In the genomic region with DNA sequence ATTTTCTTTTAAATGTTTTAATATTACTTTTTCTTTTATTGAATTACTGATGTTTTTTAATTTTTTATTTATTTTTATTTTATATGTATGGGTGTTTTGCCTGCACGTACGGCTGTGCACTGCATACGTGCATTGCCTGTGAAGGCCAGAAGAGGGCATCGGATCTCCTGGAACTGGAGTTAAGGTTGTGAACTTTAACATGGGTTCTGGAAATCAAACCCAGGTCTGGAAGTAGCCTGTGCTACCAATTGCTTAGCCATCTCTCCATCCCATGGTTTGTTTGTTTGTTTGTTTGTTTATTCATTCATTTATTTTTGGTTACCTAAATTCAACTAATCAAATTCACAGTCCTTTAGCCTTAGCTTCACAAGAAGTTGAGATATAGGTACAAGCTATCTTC, we compare ENCODE assay signal across 8 mouse cellular contexts. TPM values are rescaled to one million over a fixed set of nuclear protein-coding genes. Genes with fewer than 3 reads are reported as not detected.
A peak's percentile ranks its signal among the peaks of the same experiment; 100 is the strongest.
DNase-seq lines count a peak whose midpoint lies in the region; ATAC-seq and TF ChIP-seq lines count a peak whose summit lies in the region.

No protein-coding gene starts in this region.

- peaks cover 13% of the 10 kb centered on the region for H3K36me3 ChIP-seq in heart, embryonic 10.5 days
- H3K36me3 ChIP-seq in kidney, postnatal 0 days (ENCODE audit: insufficient read depth, low read length): 0 out of 2 replicates have a peak, but pooled peaks cover 3% of the 10 kb centered on the region
- H3K36me3 ChIP-seq in midbrain, postnatal 0 days (ENCODE audit: insufficient read depth, low read length): no peaks in the 10 kb centered on the region

- no peaks in the 10 kb centered on the region for H3K27me3 ChIP-seq in heart, embryonic 10.5 days (ENCODE audit: insufficient read depth, poor library complexity, severe bottlenecking)
- H3K27me3 ChIP-seq in kidney, postnatal 0 days (ENCODE audit: insufficient read depth, low read length): no peaks in the 10 kb centered on the region
- H3K27me3 ChIP-seq in midbrain, postnatal 0 days (ENCODE audit: insufficient read depth, low read length): no peaks in the 10 kb centered on the region

- TF ChIP-seq POLR2A in bone marrow, adult 2 months (IDR thresholded peaks at IDR 0.05; ENCODE audit: borderline replicate concordance, control insufficient read depth, low read depth, low read length): no peak

- peak; percentile 48 for ATAC-seq in CD4-positive, CD25-positive, alpha-beta regulatory T cell, adult 4 months
- ATAC-seq in kidney, postnatal 0 days (replicated peaks; ENCODE audit: low FRiP score, low read depth): no peak
- ATAC-seq in midbrain, postnatal 0 days (ENCODE audit: low FRiP score): no peak

- no peaks in the 10 kb centered on the region for H3K9me3 ChIP-seq in heart, embryonic 10.5 days
- H3K9me3 ChIP-seq in kidney, postnatal 0 days (replicated peaks; ENCODE audit: low read length): no peaks in the 10 kb centered on the region
- no peaks in the 10 kb centered on the region for H3K9me3 ChIP-seq in midbrain, postnatal 0 days (ENCODE audit: low read length)

- peak; percentile 41 for TF ChIP-seq CTCF in bone marrow, adult 2 months (IDR thresholded peaks at IDR 0.05; ENCODE audit: control insufficient read depth, insufficient read depth, low read length)
- TF ChIP-seq CTCF in kidney, postnatal 0 days (IDR thresholded peaks at IDR 0.05; ENCODE audit: low read depth): peak; percentile 67
- TF ChIP-seq CTCF in midbrain, postnatal 0 days (IDR thresholded peaks at IDR 0.05): peak; percentile 56

- DNase-seq in heart, adult 8-10 months (ENCODE audit: low spot score): peak; percentile 57
- DNase-seq in heart, embryonic 10.5 days (ENCODE audit: low spot score): no peak
- no peak for DNase-seq in kidney, postnatal 0 days (ENCODE audit: low spot score)
- no peak for DNase-seq in midbrain, postnatal 0 days (ENCODE audit: low spot score)
- no peak for DNase-seq in layer of hippocampus, adult 8-10 months (ENCODE audit: low spot score in 2 of 2)
- no peak for DNase-seq in layer of hippocampus, adult 9-10 months (ENCODE audit: low spot score)

- 43% methylated on average over 4 of the region's 4 CpGs for WGBS in heart, embryonic 10.5 days
- WGBS in bone marrow, adult 2 months: 40% methylated on average over 4 of the region's 4 CpGs
- WGBS in kidney, postnatal 0 days: 61% methylated on average over 4 of the region's 4 CpGs
- 44% methylated on average over 4 of the region's 4 CpGs for WGBS in midbrain, postnatal 0 days

- H3K9ac ChIP-seq in kidney, postnatal 0 days (ENCODE audit: low read depth, low read length): no peak overlapping the region
- no peak overlapping the region for H3K9ac ChIP-seq in midbrain, postnatal 0 days (replicated peaks; ENCODE audit: low read length, poor library complexity, severe bottlenecking)

- no peak overlapping the region for H3K27ac ChIP-seq in heart, embryonic 10.5 days
- no peak overlapping the region for H3K27ac ChIP-seq in bone marrow, adult 2 months (ENCODE audit: control insufficient read depth, insufficient read depth, low read depth, low read length, poor library complexity)
- H3K27ac ChIP-seq in kidney, postnatal 0 days: no peak overlapping the region
- H3K27ac ChIP-seq in midbrain, postnatal 0 days (ENCODE audit: low read depth, low read length): no peak overlapping the region

- peaks cover 9% of the 10 kb centered on the region; the same call in 1 of the 2 replicates for H3K4me1 ChIP-seq in heart, embryonic 10.5 days
- H3K4me1 ChIP-seq in bone marrow, adult 2 months (ENCODE audit: control insufficient read depth, insufficient read depth, low read length): peaks cover 1% of the 10 kb centered on the region; the same call in 1 of the 2 replicates
- H3K4me1 ChIP-seq in kidney, postnatal 0 days (replicated peaks; ENCODE audit: insufficient read depth, low read length): no peaks in the 10 kb centered on the region
- H3K4me1 ChIP-seq in midbrain, postnatal 0 days (ENCODE audit: insufficient read depth, low read length): no peaks in the 10 kb centered on the region

- no peak overlapping the region for H3K4me3 ChIP-seq in heart, embryonic 10.5 days
- H3K4me3 ChIP-seq in bone marrow, adult 2 months (replicated peaks; ENCODE audit: control insufficient read depth, low read depth, low read length): no peak overlapping the region
- H3K4me3 ChIP-seq in kidney, postnatal 0 days (replicated peaks; ENCODE audit: low read depth, low read length): no peak overlapping the region
- no peak overlapping the region for H3K4me3 ChIP-seq in midbrain, postnatal 0 days (ENCODE audit: low read depth, low read length)

- no peak overlapping the region for H3K4me2 ChIP-seq in kidney, postnatal 0 days (ENCODE audit: low read length)
- no peak overlapping the region for H3K4me2 ChIP-seq in midbrain, postnatal 0 days (ENCODE audit: low read depth, low read length, poor library complexity, severe bottlenecking)

RNA-seq across cellular contexts. Expression of gene Acer2, which starts 10.7 kb away (rescaled TPM):
- total RNA-seq in heart, adult 8-10 months (2022): 10 to 100 TPM; 15.3 to 17.8 (median 17.6) TPM
- polyA plus RNA-seq in heart, embryonic 10.5 days (2016; fragmentation: Nextera tagmentation; extraction: Ambion mirVana): 25.0 and 32.8 TPM in 2 replicates
- 10 to 100 TPM in 1 of 2 experiments, 1 to 10 TPM in 1; 5.9 to 10.8 TPM for polyA plus RNA-seq in CD4-positive, CD25-positive, alpha-beta regulatory T cell, adult 4 months (2017; shearing (Covaris generic))
- 0.86 and 1.8 TPM in 2 replicates for polyA plus RNA-seq in bone marrow, adult 2 months (2011; ENCODE audit: insufficient read depth, insufficient read length, low replicate concordance, missing spikeins)
- 47.9 and 55.5 TPM in 2 replicates for polyA plus RNA-seq in kidney, postnatal 0 days (2015; fragmentation: Nextera tagmentation; extraction: Ambion mirVana)
- 10.2 and 12.1 TPM in 2 replicates for total RNA-seq in midbrain, postnatal 0 days (2014; rRNA removed)
- polyA plus RNA-seq in midbrain, postnatal 0 days (2015; fragmentation: Nextera tagmentation; extraction: Ambion mirVana): 12.8 and 14.0 TPM in 2 replicates
- 1 to 10 TPM; 5.9 to 8.1 (median 7.0) TPM for total RNA-seq in layer of hippocampus, adult 8-10 months (2022)

RNA-seq across cellular contexts. Expression of gene Rps6, which starts 27.7 kb away (rescaled TPM):
- 100 to 1,000 TPM; 483 to 550 (median 520) TPM for total RNA-seq in heart, adult 8-10 months (2022)
- 492 and 664 TPM in 2 replicates for polyA plus RNA-seq in heart, embryonic 10.5 days (2016; fragmentation: Nextera tagmentation; extraction: Ambion mirVana)
- 1,000 to 10,000 TPM; 2,328 to 3,093 TPM for polyA plus RNA-seq in CD4-positive, CD25-positive, alpha-beta regulatory T cell, adult 4 months (2017; shearing (Covaris generic))
- 1,450 and 2,010 TPM in 2 replicates for polyA plus RNA-seq in bone marrow, adult 2 months (2011; ENCODE audit: insufficient read depth, insufficient read length, low replicate concordance, missing spikeins)
- polyA plus RNA-seq in kidney, postnatal 0 days (2015; fragmentation: Nextera tagmentation; extraction: Ambion mirVana): 781 TPM in 2 replicates
- total RNA-seq in midbrain, postnatal 0 days (2014; rRNA removed): 941 and 988 TPM in 2 replicates
- polyA plus RNA-seq in midbrain, postnatal 0 days (2015; fragmentation: Nextera tagmentation; extraction: Ambion mirVana): 310 and 336 TPM in 2 replicates
- 100 to 1,000 TPM; 398 to 518 (median 456) TPM for total RNA-seq in layer of hippocampus, adult 8-10 months (2022)
